Mouse (Mus musculus): ENCODE data around the gene Sfxn4. TPM values are rescaled to one million over a fixed set of nuclear protein-coding genes. Genes with fewer than 3 reads are reported as not detected.

Sfxn4 gene
- polyA plus RNA-seq, 1 experiment from 2014 or later, result 10.7 TPM

DNA sequence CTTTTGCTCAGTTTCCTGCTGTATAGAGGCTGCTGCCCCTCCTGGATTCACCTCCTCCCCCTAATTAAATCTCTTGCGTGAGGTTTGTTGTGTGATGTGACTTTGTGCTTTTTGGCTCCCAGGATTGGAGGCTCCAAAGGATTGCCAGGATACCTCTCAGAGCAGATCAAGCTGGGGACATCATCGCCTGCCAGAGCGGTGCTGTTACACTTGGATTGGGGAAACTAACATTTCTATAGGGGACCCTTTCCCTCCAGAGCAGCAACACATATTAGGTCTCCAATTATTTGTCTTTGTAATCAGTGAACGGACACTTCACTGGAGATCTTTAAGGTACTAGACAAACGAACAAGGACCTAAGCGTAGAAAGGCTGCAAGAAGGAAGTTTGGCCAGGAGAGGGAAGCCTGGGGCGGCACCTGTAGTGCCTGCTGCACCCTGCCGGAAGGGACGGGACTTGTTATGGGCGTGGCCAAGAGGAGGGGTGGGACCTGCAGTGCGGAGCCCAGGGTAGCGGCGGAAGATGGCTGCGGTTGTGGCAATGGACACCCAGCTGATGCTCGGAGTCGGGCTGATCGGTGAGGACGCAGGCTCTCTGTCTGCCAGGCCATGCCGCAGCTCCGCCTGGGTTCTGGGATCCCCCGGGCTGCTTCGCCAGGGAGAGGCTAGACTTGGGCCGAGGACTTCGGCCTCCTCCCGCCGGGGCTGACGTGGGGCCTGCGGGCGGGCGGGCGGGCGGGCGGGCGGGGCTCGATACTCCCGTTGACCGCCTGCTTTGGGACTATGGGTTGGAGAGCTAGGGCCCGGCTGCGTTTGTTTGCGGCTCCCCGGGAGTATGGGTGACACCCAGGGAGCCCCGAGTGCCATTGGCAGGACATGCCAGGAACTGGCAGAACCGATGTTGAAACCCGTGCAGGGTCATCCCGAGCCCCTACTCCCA is 49.9 kb downstream of the Sfxn4 start, which contains the start of gene Fam45a:
Fam45a (plus strand) TSS at position 488 of the 938 bp plus-strand sequence.
- WGBS, result 3% methylated on average over 35 of the region's 45 CpGs

DNA sequence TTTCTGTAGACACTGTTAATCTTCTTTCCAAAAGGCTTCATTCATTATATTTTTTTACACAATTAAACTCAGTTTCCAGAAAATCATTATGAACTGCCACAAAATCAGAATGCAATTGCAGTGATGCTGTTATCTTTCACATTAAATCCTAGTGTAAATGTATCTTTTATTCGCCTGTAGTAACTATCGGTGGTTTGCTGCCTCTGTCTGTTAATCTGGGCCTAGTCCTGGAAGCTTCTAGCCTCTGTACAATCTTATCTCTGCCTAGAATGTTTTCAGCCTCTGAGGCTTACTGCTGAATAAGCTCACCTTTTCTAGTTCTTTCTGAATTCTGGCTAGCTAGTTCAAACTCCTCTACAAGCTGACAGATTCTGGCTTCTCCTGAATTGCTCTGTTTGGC is 51.4 kb downstream of the Sfxn4 start:
- H3K4me3 ChIP-seq (ENCODE audit: low read depth, low read length), result no peak overlapping the region
- H3K9me3 ChIP-seq (replicated peaks; ENCODE audit: control insufficient read depth, low read length), result no peaks in the 10 kb centered on the region
- peaks cover 8% of the 10 kb centered on the region for H3K4me1 ChIP-seq (ENCODE audit: control insufficient read depth, insufficient read depth, low read length)
- peaks cover under 1% of the 10 kb centered on the region for H3K36me3 ChIP-seq (ENCODE audit: control insufficient read depth, insufficient read depth, low read length)
- no peak for ATAC-seq
- H3K27me3 ChIP-seq (replicated peaks; ENCODE audit: control insufficient read depth, insufficient read depth, low read length), result no peaks in the 10 kb centered on the region
- DNase-seq (ENCODE audit: low spot score), result no peak
- WGBS, result 95% methylated on average over 2 of the region's 2 CpGs
- H3K4me2 ChIP-seq (ENCODE audit: low read length), result no peak overlapping the region
- H3K27ac ChIP-seq (ENCODE audit: low read depth, low read length), result no peak overlapping the region
- no peak overlapping the region for H3K9ac ChIP-seq (ENCODE audit: low read length)

More for the DNA sequence above, 49.9 kb downstream of the Sfxn4 start, which contains the start of gene Fam45a:
- ATAC-seq (peak; percentile 100), DNase-seq (ENCODE audit: low spot score) (peak; percentile 95)
- Histone ChIP-seq H3K27ac (ENCODE audit: low read depth, low read length) (peak within 1 kb of the TSS; percentile 52; the same call in 1 of the 2 replicates), H3K27me3 (replicated peaks; ENCODE audit: control insufficient read depth, insufficient read depth, low read length) (no peaks in the 10 kb centered on the region), H3K4me1 (ENCODE audit: control insufficient read depth, insufficient read depth, low read length) (peaks cover 8% of the 10 kb centered on the region), H3K9ac (ENCODE audit: low read length) (peak within 1 kb of the TSS; percentile 84), H3K36me3 (ENCODE audit: control insufficient read depth, insufficient read depth, low read length) (peaks cover 7% of the 10 kb centered on the region), H3K4me2 (ENCODE audit: low read length) (peak within 1 kb of the TSS; percentile 62), H3K9me3 (replicated peaks; ENCODE audit: control insufficient read depth, low read length) (no peaks in the 10 kb centered on the region), H3K4me3 (ENCODE audit: low read depth, low read length) (peak within 1 kb of the TSS; percentile 70)

DNA sequence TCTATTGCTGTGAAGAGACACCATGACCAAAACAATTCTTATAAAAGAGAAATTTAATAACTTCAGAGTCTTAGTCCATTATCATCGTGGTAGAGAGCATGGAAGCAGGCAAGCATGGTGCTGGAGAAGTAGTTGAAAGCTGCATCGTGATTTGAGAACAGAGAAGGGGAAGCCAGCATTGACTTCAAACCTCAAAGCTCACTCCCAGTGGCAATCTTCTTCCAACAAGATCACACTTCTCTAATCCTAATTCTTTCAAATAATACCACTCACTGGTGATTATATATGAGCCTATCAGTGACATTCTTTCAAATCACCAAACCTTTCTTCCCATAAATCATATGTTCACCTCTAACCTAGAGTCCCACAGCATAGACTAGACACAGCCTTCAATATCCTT is 56.4 kb downstream of the Sfxn4 start:
- DNase-seq (ENCODE audit: low spot score) (no peak), ATAC-seq (no peak)
- H3K36me3 ChIP-seq (ENCODE audit: control insufficient read depth, insufficient read depth, low read length), result no peaks in the 10 kb centered on the region
- whole genome bisulfite sequencing, result 66% methylated on average over 2 of the region's 2 CpGs
- no peaks in the 10 kb centered on the region for H3K4me1 ChIP-seq (ENCODE audit: control insufficient read depth, insufficient read depth, low read length)
- H3K4me3 ChIP-seq (ENCODE audit: low read depth, low read length), result no peak overlapping the region
- H3K9me3 ChIP-seq (replicated peaks; ENCODE audit: control insufficient read depth, low read length), result no peaks in the 10 kb centered on the region
- H3K9ac ChIP-seq (ENCODE audit: low read length), result no peak overlapping the region
- no peaks in the 10 kb centered on the region for H3K27me3 ChIP-seq (replicated peaks; ENCODE audit: control insufficient read depth, insufficient read depth, low read length)
- H3K4me2 ChIP-seq (ENCODE audit: low read length), result no peak overlapping the region
- no peak overlapping the region for H3K27ac ChIP-seq (ENCODE audit: low read depth, low read length)

DNA sequence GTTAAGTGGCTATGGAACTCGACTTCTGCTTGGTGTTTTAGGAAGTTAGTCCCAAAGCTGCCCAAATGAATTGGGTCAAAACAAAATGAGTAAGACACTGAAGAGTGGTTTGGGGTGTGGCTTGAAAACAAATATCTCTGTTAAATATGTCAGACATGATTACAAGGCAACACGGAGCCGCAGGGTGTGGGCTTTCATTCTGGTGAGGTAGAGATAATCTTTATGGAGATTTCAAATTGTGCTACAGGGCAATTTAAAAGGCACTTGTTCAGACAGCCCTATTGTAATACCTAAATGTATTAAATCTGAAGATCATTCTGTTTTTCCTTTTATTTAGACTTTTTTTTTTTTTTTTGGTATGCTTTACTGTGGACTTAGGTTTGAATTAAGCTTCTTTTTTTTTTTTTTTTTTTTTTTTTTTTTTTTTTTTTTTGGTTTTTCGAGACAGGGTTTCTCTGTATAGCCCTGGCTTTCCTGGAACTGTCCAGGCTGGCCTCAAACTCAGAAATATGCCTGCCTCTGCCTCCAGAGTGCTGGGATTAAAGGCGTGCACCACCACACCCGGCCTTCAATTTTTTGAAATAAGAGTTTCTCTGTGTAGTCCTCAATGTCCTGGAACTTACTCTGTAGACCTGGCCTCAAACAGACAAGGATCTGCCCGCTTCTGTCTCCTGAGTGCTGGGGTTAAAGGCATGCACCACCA is 61.3 kb downstream of the Sfxn4 start:
- H3K4me3 ChIP-seq (ENCODE audit: low read depth, low read length), result no peak overlapping the region
- no peaks in the 10 kb centered on the region for H3K36me3 ChIP-seq (ENCODE audit: control insufficient read depth, insufficient read depth, low read length)
- no peak overlapping the region for H3K4me2 ChIP-seq (ENCODE audit: low read length)
- no peak for ATAC-seq
- no peaks in the 10 kb centered on the region for H3K4me1 ChIP-seq (ENCODE audit: control insufficient read depth, insufficient read depth, low read length)
- no peak overlapping the region for H3K9ac ChIP-seq (ENCODE audit: low read length)
- H3K9me3 ChIP-seq (replicated peaks; ENCODE audit: control insufficient read depth, low read length), result no peaks in the 10 kb centered on the region
- 82% methylated on average over 7 of the region's 7 CpGs for WGBS
- no peaks in the 10 kb centered on the region for H3K27me3 ChIP-seq (replicated peaks; ENCODE audit: control insufficient read depth, insufficient read depth, low read length)
- H3K27ac ChIP-seq (ENCODE audit: low read depth, low read length), result no peak overlapping the region
- DNase-seq (ENCODE audit: low spot score), result no peak

DNA sequence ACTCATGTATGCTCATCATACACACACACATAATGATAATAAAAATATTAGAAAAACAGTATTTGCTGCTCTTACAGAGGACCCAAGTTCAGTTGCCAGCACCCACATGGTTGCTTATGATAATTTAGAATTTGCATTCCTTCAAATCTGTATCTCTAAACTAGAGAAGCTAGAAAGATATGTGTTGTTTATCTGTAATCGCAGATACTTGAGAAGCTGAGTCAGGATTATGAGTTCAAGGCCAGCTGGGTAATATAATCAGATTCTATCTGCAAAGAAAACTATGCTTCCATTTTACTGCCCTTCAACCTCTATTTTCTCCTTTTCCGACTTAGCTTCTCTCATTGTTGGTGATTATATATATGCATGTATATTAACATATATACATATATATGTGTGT is 63.9 kb downstream of the Sfxn4 start:
- H3K27ac ChIP-seq (ENCODE audit: low read depth, low read length), result no peak overlapping the region
- no peak overlapping the region for H3K4me3 ChIP-seq (ENCODE audit: low read depth, low read length)
- no peaks in the 10 kb centered on the region for H3K36me3 ChIP-seq (ENCODE audit: control insufficient read depth, insufficient read depth, low read length)
- H3K9ac ChIP-seq (ENCODE audit: low read length), result no peak overlapping the region
- H3K4me1 ChIP-seq (ENCODE audit: control insufficient read depth, insufficient read depth, low read length), result no peaks in the 10 kb centered on the region
- WGBS, result 90% methylated on average over 2 of the region's 2 CpGs
- no peaks in the 10 kb centered on the region for H3K9me3 ChIP-seq (replicated peaks; ENCODE audit: control insufficient read depth, low read length)
- no peaks in the 10 kb centered on the region for H3K27me3 ChIP-seq (replicated peaks; ENCODE audit: control insufficient read depth, insufficient read depth, low read length)
- DNase-seq (ENCODE audit: low spot score), result no peak
- no peak for ATAC-seq
- H3K4me2 ChIP-seq (ENCODE audit: low read length), result no peak overlapping the region

DNA sequence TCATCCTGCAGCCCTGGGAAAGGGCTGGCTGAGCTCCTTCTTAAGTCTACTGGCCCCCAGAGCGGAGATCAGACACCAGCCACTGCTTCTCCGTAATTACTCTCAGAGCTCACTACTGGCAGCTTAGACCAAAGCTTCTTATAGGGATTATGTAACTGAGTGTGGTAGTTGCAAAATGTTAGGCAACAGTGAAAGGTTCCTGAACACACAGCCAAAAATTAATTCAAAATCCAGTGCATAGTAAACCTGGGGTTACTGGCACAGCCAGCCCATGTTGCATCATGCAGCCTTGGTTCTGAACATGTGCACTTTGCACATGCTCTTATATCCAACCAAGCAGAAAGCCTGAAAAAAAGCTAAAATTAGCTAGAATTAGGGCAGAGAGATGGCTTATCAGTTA is 66.0 kb downstream of the Sfxn4 start:
- H3K36me3 ChIP-seq (ENCODE audit: control insufficient read depth, insufficient read depth, low read length), result no peaks in the 10 kb centered on the region
- H3K9ac ChIP-seq (ENCODE audit: low read length), result no peak overlapping the region
- no peak overlapping the region for H3K27ac ChIP-seq (ENCODE audit: low read depth, low read length)
- WGBS, result 85% methylated on average over 2 of the region's 2 CpGs
- peaks cover 3% of the 10 kb centered on the region; the same call in 1 of the 2 replicates for H3K4me1 ChIP-seq (ENCODE audit: control insufficient read depth, insufficient read depth, low read length)
- H3K4me3 ChIP-seq (ENCODE audit: low read depth, low read length), result no peak overlapping the region
- no peaks in the 10 kb centered on the region for H3K27me3 ChIP-seq (replicated peaks; ENCODE audit: control insufficient read depth, insufficient read depth, low read length)
- no peak for DNase-seq (ENCODE audit: low spot score)
- H3K9me3 ChIP-seq (replicated peaks; ENCODE audit: control insufficient read depth, low read length), result no peaks in the 10 kb centered on the region
- no peak overlapping the region for H3K4me2 ChIP-seq (ENCODE audit: low read length)
- ATAC-seq, result no peak

DNA sequence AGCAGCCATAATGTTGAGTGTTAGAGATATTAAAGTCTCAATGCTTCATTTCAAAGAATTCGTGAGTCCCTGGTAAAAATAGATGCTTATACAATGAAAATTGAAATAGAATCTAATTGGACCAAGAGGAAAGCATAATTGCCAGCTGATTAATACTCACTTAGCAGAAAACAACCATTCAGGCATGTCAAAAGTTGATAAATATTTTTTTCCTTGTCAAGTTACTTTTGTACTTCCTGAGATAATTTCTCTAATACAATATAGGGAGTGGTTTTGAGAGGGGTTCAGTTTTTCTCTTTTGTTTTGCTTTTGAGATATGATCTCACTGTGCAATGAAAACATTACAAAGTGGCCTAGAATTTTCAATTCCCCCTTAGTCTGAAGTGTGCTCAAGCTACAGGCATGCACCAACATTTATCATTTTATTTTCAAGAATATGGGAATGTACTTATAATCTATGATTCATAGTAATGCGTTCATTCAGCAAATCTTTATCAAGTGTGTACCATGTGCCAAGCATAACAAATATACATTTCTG is 68.0 kb downstream of the Sfxn4 start:
- H3K27ac ChIP-seq (ENCODE audit: low read depth, low read length), result no peak overlapping the region
- DNase-seq (ENCODE audit: low spot score) (no peak), ATAC-seq (no peak)
- no peaks in the 10 kb centered on the region for H3K27me3 ChIP-seq (replicated peaks; ENCODE audit: control insufficient read depth, insufficient read depth, low read length)
- no peaks in the 10 kb centered on the region for H3K36me3 ChIP-seq (ENCODE audit: control insufficient read depth, insufficient read depth, low read length)
- no peak overlapping the region for H3K4me2 ChIP-seq (ENCODE audit: low read length)
- no peaks in the 10 kb centered on the region for H3K9me3 ChIP-seq (replicated peaks; ENCODE audit: control insufficient read depth, low read length)
- H3K4me1 ChIP-seq (ENCODE audit: control insufficient read depth, insufficient read depth, low read length), result peaks cover 8% of the 10 kb centered on the region; the same call in 1 of the 2 replicates
- H3K4me3 ChIP-seq (ENCODE audit: low read depth, low read length), result no peak overlapping the region
- WGBS, result 90% methylated on average over 2 of the region's 2 CpGs
- H3K9ac ChIP-seq (ENCODE audit: low read length), result no peak overlapping the region

DNA sequence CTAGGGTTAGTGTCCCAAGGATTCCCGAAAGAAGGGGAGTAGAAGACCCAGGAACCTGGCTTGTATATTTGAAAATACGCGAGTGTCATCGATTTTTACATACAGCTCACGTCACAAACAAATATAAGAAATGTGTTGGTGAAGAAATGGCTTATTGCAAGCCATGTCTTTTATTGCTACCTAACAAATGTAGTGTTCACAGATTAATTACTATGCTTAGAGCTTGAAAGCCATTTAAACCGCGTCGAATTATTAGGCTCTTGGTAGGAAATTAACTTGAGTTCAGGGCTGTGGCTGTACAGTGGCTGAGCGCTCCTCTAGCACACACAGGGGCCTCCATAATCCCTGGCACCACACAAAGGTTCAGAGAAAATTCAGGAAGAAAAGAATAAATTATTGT is 70.1 kb downstream of the Sfxn4 start:
- Histone ChIP-seq H3K36me3 (ENCODE audit: control insufficient read depth, insufficient read depth, low read length) (no peaks in the 10 kb centered on the region), H3K4me3 (ENCODE audit: low read depth, low read length) (peak overlapping the region; percentile 99), H3K9ac (ENCODE audit: low read length) (peak overlapping the region; percentile 99), H3K9me3 (replicated peaks; ENCODE audit: control insufficient read depth, low read length) (no peaks in the 10 kb centered on the region), H3K27ac (ENCODE audit: low read depth, low read length) (peak overlapping the region; percentile 96), H3K4me2 (ENCODE audit: low read length) (peak overlapping the region; percentile 85), H3K4me1 (ENCODE audit: control insufficient read depth, insufficient read depth, low read length) (peaks cover 9% of the 10 kb centered on the region; the same call in 1 of the 2 replicates), H3K27me3 (replicated peaks; ENCODE audit: control insufficient read depth, insufficient read depth, low read length) (no peaks in the 10 kb centered on the region)
- DNase-seq (ENCODE audit: low spot score) (no peak), ATAC-seq (0 out of 2 replicates have a peak, but pooled peaks have one; percentile 4)
- 15% methylated on average over 9 of the region's 9 CpGs for WGBS

Data from forebrain, embryonic 14.5 days (tissue).